Mouse (Mus musculus) neural tube, embryonic 11.5 days (tissue): ENCODE results near the gene Gpc3. TPM values are rescaled to one million over a fixed set of nuclear protein-coding genes. Genes with fewer than 3 reads are reported as not detected.

Experiments
- ATAC-seq: fragments of 200-750 bp; cut with Nextera tagmentation; 2 replicates; pipeline ENCODE4 v1.8.0; 2017; ENCODE audit warnings: moderate number of reproducible peaks, mild to moderate bottlenecking, moderate TSS enrichment, moderate library complexity; ENCODE audit not compliant: insufficient read depth, low FRiP score, low TSS enrichment
- DNase-seq: peaks from one replicate; pipeline ENCODE4 v3.0.0-alpha.2; 2015; ENCODE audit warnings: low spot score
- H3K27ac ChIP-seq: fragments of 300-500 bp; sonication (generic); 2 replicates; pipeline ENCODE4 v1.5.1; 2014; ENCODE audit warnings: low read depth, mild to moderate bottlenecking, low read length
- H3K27me3 ChIP-seq: fragments of 300-500 bp; sonication (generic); 2 replicates; pipeline ENCODE4 v1.6.1; 2014; ENCODE audit warnings: mild to moderate bottlenecking, low read length, mixed read lengths; ENCODE audit not compliant: control insufficient read depth, insufficient read depth
- H3K36me3 ChIP-seq: fragments of 300-500 bp; sonication (generic); 2 replicates; pipeline ENCODE4 v1.6.1; 2014; ENCODE audit warnings: mild to moderate bottlenecking, low read length, moderate library complexity, mixed read lengths; ENCODE audit not compliant: control insufficient read depth, insufficient read depth
- H3K4me1 ChIP-seq: fragments of 300-500 bp; sonication (generic); 2 replicates; pipeline ENCODE4 v1.6.1; 2014; ENCODE audit warnings: low read length, mixed read lengths; ENCODE audit not compliant: control insufficient read depth, insufficient read depth
- H3K4me2 ChIP-seq: fragments of 300-500 bp; sonication (generic); 2 replicates; pipeline ENCODE4 v1.6.1; 2014; ENCODE audit warnings: low read depth, mild to moderate bottlenecking, moderate library complexity
- H3K4me3 ChIP-seq: fragments of 300-500 bp; sonication (generic); 2 replicates; pipeline ENCODE4 v1.5.1; 2014; ENCODE audit warnings: low read depth, low read length
- H3K9ac ChIP-seq: fragments of 300-500 bp; sonication (generic); 2 replicates; pipeline ENCODE4 v1.6.1; 2014; ENCODE audit warnings: mild to moderate bottlenecking, low read length
- H3K9me3 ChIP-seq: fragments of 300-500 bp; sonication (generic); 2 replicates; pipeline ENCODE4 v1.6.1; 2016; ENCODE audit warnings: low read length; ENCODE audit not compliant: control insufficient read depth
- WGBS: fragments of 180-500 bp; shearing (Covaris S2); extraction: QIAGEN DNeasy Blood & Tissue Kit; methylation state at CpG from one replicate; pipeline ENCODE4 v1.1.7; 2014; 5-methylcytosine and 5-hydroxymethylcytosine counted together
- polyA plus RNA-seq: library from polyadenylated mRNA; unstranded; fragments of >200 nt; fragmentation: Nextera tagmentation; extraction: Ambion mirVana; gene quantifications from 2 replicates; pipeline ENCODE4 v1.2.1, GENCODE M21; 2014

The Gpc3 gene
- polyA plus RNA-seq, 1 experiment from 2014 or later, result 490 TPM

DNA sequence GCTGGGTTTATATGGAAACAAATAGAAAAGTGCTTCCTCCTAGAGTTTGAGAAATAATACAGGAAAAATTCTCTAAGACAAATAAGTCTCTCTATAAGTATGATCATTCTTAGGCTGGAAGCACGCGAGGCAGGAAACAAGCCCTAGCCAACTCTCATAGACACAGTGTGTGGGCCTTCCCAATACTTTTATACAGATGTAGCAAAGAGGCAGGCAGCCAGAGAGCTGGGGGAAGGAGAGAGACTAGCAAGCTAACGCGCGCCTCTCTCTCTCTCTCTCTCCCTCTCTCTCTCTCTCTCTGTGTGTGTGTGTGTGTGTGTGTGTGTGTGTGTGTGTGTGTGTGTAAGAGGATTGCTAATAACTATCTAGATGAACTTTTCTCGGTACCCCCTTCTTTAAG lies 2.2 kb downstream of the Gpc3 start:
- WGBS, result 26% methylated on average over 6 of the region's 6 CpGs
- H3K4me2 ChIP-seq, result peak overlapping the region; percentile 62
- H3K9me3 ChIP-seq, result no peaks in the 10 kb centered on the region
- no peaks in the 10 kb centered on the region for H3K27me3 ChIP-seq
- no peaks in the 10 kb centered on the region for H3K4me1 ChIP-seq
- H3K9ac ChIP-seq, result no peak overlapping the region; the same call in 1 of the 2 replicates
- no peak for ATAC-seq
- no peak overlapping the region for H3K27ac ChIP-seq
- H3K36me3 ChIP-seq, result no peaks in the 10 kb centered on the region
- H3K4me3 ChIP-seq, result peak overlapping the region; percentile 50
- no peak for DNase-seq

- H3K4me1 ChIP-seq, result no peaks in the 10 kb centered on the region
- H3K9me3 ChIP-seq, result no peaks in the 10 kb centered on the region
- no peak overlapping the region for H3K27ac ChIP-seq
- no peak for DNase-seq
- no peaks in the 10 kb centered on the region for H3K36me3 ChIP-seq
- WGBS, result 74% methylated on average over 4 of the region's 4 CpGs
- no peak overlapping the region for H3K4me2 ChIP-seq
- H3K27me3 ChIP-seq, result no peaks in the 10 kb centered on the region
- no peak overlapping the region for H3K4me3 ChIP-seq
- no peak overlapping the region for H3K9ac ChIP-seq
- ATAC-seq, result no peak
Observed at GRCm38 (mm10) chrX:52603143-52603542, 10.6 kb downstream of the Gpc3 start.

GRCm38 (mm10) chrX:52599246-52599645 lies 14.5 kb downstream of the Gpc3 start:
- H3K27ac ChIP-seq, result no peak overlapping the region
- ATAC-seq (no peak), DNase-seq (no peak)
- no peak overlapping the region for H3K4me3 ChIP-seq
- 60% methylated on average over 1 of the region's 1 CpGs for WGBS
- H3K4me1 ChIP-seq, result no peaks in the 10 kb centered on the region
- H3K4me2 ChIP-seq, result no peak overlapping the region
- no peak overlapping the region for H3K9ac ChIP-seq
- H3K27me3 ChIP-seq, result no peaks in the 10 kb centered on the region
- H3K9me3 ChIP-seq, result no peaks in the 10 kb centered on the region
- no peaks in the 10 kb centered on the region for H3K36me3 ChIP-seq

- Histone ChIP-seq H3K27ac (no peak overlapping the region), H3K9me3 (no peaks in the 10 kb centered on the region), H3K36me3 (no peaks in the 10 kb centered on the region), H3K4me2 (no peak overlapping the region), H3K27me3 (no peaks in the 10 kb centered on the region), H3K9ac (no peak overlapping the region), H3K4me1 (no peaks in the 10 kb centered on the region), H3K4me3 (no peak overlapping the region)
- no peak for DNase-seq
- ATAC-seq, result no peak
Observed at GRCm38 (mm10) chrX:52587671-52588070, 26.1 kb downstream of the Gpc3 start.

DNA sequence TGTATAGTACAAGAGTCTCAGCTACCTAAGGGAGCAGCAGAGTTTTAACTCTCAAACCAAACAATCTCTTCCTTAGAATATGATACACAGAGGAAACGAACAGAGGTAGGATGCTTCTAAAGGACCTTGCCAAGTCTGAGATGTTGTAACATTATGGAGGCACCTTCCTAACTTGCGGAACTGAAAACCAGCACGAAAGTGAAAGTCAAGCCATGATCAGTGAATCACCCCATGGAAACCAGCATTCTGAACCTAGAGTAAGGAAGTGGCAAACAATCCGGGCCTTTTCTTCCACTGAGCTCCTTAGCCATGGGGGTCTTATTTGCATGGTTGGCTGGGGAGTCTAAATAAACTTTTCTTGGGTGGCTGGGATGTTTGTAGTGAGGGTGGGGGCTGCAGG lies 53.8 kb downstream of the Gpc3 start:
- no peaks in the 10 kb centered on the region for H3K27me3 ChIP-seq
- whole genome bisulfite sequencing, result 85% methylated on average over 4 of the region's 4 CpGs
- H3K9me3 ChIP-seq, result no peaks in the 10 kb centered on the region
- H3K4me1 ChIP-seq, result no peaks in the 10 kb centered on the region
- H3K9ac ChIP-seq, result no peak overlapping the region
- no peak for ATAC-seq
- no peaks in the 10 kb centered on the region for H3K36me3 ChIP-seq
- H3K27ac ChIP-seq, result no peak overlapping the region
- H3K4me2 ChIP-seq, result no peak overlapping the region
- no peak for DNase-seq
- no peak overlapping the region for H3K4me3 ChIP-seq

DNA sequence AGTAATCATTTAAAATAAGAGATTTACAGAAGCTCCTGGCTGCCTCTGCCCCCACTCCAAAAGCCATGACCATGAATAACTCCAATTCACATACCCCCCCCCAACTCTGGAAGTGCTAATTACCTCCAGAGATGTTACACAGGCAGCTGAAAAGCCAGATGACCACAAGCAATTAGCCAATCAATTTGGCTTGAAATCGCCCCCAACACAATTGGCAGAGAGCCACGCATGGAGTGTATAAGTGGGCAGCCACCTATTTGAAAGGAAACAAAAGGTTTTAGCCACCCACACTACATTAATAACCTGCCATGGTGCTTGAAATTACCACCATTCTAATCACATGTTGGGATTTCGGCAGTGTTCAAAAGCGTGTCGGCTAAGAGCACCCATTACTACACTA lies 55.2 kb downstream of the Gpc3 start:
- H3K27ac ChIP-seq, result no peak overlapping the region
- H3K27me3 ChIP-seq, result no peaks in the 10 kb centered on the region
- ATAC-seq (no peak), DNase-seq (no peak)
- H3K9me3 ChIP-seq, result no peaks in the 10 kb centered on the region
- H3K4me2 ChIP-seq, result no peak overlapping the region
- WGBS, result 67% methylated on average over 5 of the region's 5 CpGs
- H3K4me1 ChIP-seq, result no peaks in the 10 kb centered on the region
- no peak overlapping the region for H3K9ac ChIP-seq
- H3K36me3 ChIP-seq, result no peaks in the 10 kb centered on the region
- no peak overlapping the region for H3K4me3 ChIP-seq

- no peak overlapping the region for H3K27ac ChIP-seq
- no peak for ATAC-seq
- H3K9me3 ChIP-seq, result no peaks in the 10 kb centered on the region
- no peaks in the 10 kb centered on the region for H3K27me3 ChIP-seq
- WGBS, result 71% methylated on average over 6 of the region's 6 CpGs
- no peak for DNase-seq
- no peak overlapping the region for H3K4me3 ChIP-seq
- no peak overlapping the region for H3K4me2 ChIP-seq
- H3K4me1 ChIP-seq, result no peaks in the 10 kb centered on the region
- H3K9ac ChIP-seq, result no peak overlapping the region
- H3K36me3 ChIP-seq, result no peaks in the 10 kb centered on the region
Observed at GRCm38 (mm10) chrX:52557489-52557888, 56.3 kb downstream of the Gpc3 start.

GRCm38 (mm10) chrX:52551296-52551695 lies 62.5 kb downstream of the Gpc3 start:
- Histone ChIP-seq H3K9me3 (no peaks in the 10 kb centered on the region), H3K4me2 (no peak overlapping the region), H3K4me1 (no peaks in the 10 kb centered on the region), H3K27me3 (no peaks in the 10 kb centered on the region), H3K27ac (no peak overlapping the region), H3K36me3 (no peaks in the 10 kb centered on the region), H3K9ac (no peak overlapping the region), H3K4me3 (no peak overlapping the region)
- 37% methylated on average over 1 of the region's 1 CpGs for WGBS
- DNase-seq, result no peak
- no peak for ATAC-seq

- Histone ChIP-seq H3K4me2 (no peak overlapping the region), H3K4me3 (no peak overlapping the region), H3K27ac (no peak overlapping the region), H3K36me3 (no peaks in the 10 kb centered on the region), H3K9me3 (no peaks in the 10 kb centered on the region), H3K9ac (no peak overlapping the region), H3K4me1 (no peaks in the 10 kb centered on the region), H3K27me3 (no peaks in the 10 kb centered on the region)
- ATAC-seq, result no peak
- WGBS, result 86% methylated on average over 3 of the region's 3 CpGs
- DNase-seq, result no peak
Observed at GRCm38 (mm10) chrX:52544623-52545022, 69.1 kb downstream of the Gpc3 start.
